Mouse (Mus musculus) heart, adult 18-20 months (tissue): ENCODE results near the gene Ccdc155. TPM values are rescaled to one million over a fixed set of nuclear protein-coding genes. Genes with fewer than 3 reads are reported as not detected.

Experiments
- DNase-seq, 2 experiments: peaks; one replicate each; pipeline ENCODE4 v3.0.0; 2021 to 2022; ENCODE audit warnings: mixed read lengths in 1 of 2
- long read RNA-seq, 2 experiments: library from polyadenylated mRNA; stranded (forward); transcript quantifications; one replicate each; pipeline ENCODE4 v2.0.0; 2021
- total RNA-seq, 2 experiments: library from RNA; stranded (reverse); gene quantifications; 2 replicates each; pipeline ENCODE4 v1.2.3; 2021

Gene Ccdc155
- under 1 TPM in 1 of 2 experiments, not detected in 1; 0.46 TPM for total RNA-seq
- long read RNA-seq, experiment 1 = 0 reads
- long read RNA-seq, experiment 2 = 0 reads

DNA sequence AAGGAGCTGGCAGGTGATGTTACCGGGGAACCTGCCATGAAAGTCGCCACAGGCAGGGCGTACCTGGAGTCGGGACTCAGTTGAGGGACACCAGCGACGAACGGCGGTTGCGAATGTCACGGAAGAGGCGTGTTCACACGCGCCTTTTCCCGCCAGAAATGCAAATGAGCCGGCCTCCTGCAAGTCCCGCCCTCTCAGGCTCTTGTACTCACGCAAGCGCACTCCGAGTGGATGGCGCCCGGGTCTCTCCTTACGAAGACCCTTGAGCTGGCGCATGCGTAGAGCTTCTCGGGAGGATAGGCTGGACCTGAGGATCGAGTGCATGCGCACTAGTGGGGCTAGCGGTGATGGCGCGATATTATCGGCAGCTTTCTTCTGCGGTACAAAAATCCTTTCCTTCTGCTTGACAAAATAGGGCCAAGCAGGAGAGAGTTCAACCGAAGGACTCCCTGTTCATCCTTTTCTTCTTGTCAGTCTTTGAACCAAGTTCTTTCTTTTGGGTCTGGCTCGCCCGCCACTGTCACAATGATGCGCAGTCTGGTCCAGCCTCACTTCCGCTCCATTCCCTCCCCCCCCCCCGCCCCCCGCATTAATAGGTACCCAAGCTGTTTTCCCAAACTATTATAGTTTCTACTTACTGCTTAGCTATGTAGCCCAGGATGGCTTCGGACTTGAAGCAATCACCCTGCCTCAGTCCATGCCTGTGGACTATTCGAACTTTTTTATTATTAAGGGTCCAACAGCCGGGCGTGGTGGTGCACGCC is at the start of gene Ccdc155:
Gene Ccdc155 (minus strand): TSS at position 513 of the 764 bp plus-strand sequence.
- DNase-seq = peak; percentile 85 to 93

DNA sequence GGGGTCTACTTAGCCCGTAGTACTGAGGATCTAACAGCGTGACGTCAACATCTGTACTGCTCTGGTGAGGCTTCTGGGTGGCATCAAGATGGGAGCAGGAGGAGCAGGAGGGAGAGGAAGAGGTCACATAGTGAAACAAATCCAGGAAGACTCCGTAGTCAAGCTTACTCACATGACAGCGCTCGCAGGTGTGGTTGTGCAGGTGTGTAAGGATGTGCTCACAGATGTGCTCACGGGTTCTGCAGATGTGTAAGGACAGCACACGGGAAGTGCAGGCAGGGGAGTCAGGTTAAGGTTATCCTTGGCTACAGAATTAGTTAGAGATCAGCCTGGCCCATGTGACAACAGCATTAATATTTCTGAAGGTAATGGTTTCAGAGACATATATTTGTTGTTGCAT is 49.1 kb upstream of the Ccdc155 start:
- DNase-seq = no peak

DNA sequence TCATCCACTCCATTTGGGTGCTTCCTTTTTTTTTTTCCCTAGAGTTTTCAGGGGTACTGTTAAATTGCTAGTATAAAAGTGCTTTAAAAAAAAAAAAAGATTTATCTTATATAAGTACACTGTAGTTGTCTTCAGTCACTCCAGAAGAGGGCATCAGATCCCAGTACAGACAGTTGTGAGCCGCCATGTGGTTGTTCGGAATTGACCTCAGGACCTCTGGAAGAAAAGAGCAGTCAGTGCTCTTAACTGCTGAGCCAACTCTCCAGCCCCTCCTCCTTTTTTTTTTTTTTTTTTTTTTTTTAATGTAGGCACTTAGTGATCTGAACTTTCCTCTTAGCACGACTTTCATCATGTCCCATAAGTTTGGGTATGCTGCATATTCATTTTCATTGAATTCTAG is 43.0 kb upstream of the Ccdc155 start:
- DNase-seq = no peak

DNA sequence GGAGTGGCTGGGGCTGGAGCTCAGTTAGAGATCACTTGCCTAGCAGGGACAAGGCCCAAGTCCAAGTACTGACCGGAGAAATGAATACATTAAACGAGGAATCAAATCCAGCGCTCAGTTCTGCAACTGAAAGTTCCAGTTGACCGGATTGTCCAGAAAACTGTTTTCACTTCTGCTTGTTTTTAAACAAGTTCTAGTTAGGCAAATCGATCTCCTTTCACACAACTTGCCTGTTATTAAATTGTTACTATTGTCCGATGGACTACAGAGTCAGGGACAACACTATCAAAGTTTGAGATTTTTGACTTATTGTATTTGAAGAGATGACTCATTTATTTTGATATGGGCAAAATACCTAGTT is 36.7 kb upstream of the Ccdc155 start:
- DNase-seq = no peak

DNA sequence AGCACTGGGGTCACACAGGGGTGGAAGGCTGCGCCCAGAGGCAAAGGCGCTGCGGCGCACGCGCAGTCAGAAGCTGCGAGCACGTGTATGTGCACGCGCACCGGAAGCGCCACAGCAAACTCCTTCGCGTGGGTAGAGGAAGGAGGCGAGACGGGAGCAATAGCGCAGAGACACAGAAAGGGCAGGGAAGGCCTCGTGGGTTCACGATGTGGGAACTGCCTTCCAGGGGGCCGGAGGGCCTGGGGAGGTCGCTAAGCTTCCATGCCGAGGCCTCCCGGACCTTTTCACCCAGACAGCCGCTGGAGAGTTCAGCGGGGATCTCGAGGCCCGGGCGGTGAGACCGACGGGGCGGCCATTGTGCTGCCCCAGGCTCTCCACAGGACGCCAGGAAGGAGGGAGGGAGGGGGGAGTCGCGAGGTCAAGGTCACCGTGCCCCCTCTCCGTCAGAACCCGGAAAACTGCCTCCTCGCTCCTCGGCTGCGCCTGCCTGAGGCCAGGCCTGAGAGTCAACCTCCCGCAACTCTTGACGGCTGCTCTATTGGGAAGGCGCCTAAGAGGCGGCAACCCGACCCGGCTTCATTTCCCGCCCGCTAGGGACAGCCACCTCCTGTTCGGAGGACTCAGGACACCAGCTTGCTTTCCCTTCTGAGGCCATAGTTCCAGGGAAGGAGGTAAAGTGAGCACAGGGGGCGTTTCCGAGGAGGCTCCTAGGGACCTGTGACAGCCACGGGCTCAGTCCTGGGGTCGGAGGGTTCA is 36.1 kb upstream of the Ccdc155 start, which contains the start of gene Slc6a16:
Gene Slc6a16 (plus strand): TSS at position 453 of the 756 bp plus-strand sequence.
- DNase-seq = no peak

DNA sequence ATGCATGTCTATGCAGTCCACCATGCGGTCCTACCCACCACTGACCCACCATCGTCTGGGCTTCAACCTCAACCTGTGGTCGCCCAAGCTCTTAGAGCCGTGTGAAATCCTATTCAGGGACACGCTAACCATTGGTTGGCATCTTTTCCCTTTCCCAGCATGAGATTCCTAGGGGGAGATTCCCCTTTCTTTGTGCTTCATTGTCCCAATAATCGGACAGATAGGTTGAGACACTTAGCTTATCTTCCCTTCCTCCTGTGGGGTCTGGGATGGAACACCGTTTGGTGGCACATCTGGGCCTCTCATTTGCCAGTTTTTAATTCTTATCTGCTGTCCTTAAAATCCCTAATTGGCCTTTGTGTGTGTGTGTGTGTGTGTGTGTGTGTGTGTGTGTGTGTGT is 35.4 kb upstream of the Ccdc155 start:
- no peak for DNase-seq

DNA sequence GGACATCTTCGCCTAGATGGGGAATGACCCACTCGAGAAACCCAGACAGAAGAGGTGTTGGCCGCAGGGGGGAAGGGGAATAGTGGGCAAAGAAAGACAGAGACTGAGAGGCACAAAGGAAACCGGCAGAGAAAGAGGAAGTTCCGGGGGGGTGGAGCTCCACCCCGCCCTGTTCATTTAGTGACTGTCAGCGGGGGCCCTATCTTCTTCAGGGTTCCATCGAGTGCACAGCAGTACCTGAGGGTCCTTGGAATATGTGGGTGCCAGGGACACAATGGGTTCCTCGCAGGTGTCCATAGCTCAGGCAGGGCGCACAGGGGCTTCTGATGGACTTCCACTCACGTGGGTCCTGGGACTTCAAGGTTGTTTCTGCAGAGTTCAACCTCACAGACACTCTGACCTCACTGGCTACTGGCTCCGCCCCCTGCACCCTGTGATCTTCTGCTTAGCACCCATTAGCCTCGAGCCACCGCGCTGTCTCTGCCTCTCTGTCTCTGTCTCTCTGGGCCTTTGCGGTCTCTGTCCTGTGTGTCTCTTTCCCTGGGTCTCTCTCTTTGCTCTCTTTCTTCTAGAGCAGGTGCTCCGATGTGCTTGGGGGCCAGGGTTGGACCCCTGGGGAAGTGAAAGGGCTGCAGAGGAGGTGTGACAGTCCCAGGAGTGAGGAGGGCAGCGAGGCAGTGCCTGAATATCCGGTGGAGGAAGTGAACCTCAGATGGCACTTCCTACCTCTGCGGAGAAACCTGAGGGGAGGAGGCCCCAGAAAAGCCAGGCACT is 34.2 kb upstream of the Ccdc155 start, which contains the start of gene Cd37:
Gene Cd37 (minus strand): TSS at position 393 of the 774 bp plus-strand sequence.
- peak in 1 of 2 experiments; percentile 63 for DNase-seq

DNA sequence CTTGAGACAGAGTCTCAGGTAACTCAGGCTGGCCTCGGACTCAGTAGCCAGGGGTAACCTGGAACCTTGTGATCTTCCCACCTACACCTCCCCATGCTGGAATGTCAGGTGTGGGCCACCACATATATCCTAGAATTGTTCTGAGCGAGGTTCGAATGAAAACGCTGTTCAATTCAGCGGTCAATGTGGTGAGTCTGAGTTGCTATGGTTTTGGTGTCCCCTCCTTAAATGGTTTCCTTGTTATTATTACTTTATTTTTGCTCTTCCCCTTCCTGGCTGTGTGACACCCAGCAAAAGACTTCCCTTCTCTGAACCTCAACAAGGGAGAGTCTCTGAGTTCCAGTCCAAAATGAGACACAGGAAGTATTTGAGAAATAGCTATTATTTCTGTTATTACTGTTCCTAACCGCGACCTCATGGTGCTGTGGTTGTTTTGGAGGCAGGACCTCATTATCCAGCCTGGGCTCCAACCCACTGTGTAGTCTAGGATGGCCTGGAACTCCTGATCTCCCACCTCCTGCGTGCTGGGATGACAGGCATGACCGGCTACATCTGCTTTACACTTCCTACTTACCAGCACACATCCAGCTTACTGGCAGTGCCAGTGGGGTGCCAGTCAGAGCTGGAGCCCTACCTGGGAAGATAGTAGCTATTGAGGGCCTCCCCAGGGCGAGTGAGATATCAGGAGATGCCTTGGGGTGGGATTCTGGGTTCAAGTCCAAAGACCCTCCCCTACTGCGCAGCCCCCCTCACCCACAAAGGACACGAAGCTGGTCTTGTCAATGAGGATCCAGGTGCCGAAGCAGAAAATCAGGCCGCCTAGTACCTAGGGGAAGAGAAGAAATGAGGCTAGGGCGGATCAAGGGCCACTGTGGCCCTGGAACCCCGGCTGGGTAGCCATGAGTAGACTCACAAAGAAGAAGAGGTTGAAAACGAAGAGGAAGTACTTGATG is 33.3 kb upstream of the Ccdc155 start:
- no peak for DNase-seq

DNA sequence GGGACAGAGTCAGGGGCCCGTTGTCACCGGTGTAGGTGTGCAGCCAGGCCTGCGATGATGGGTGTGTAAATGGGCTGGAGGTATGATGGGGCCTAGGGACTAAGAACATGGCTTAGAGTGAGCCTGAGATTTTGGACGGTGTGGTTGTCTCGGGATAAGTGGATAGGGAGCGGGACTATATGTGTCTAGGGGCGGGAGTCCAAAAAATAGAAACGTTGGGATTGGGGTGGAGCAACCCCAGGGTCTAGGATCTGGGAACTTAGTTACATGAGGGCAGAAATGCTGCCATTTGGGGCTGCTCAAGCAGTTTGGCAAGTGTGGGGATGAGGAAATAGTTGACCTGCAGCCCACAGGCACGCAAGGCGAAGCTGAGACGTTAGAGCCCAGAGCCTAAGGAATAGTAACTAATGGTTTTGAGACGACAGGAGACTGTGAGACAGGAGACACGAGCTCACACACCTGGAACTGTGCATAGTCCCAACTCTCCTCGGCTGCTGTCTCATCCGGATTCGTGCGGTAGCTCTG is 31.0 kb upstream of the Ccdc155 start:
- peak in 1 of 2 experiments; percentile 21 for DNase-seq

DNA sequence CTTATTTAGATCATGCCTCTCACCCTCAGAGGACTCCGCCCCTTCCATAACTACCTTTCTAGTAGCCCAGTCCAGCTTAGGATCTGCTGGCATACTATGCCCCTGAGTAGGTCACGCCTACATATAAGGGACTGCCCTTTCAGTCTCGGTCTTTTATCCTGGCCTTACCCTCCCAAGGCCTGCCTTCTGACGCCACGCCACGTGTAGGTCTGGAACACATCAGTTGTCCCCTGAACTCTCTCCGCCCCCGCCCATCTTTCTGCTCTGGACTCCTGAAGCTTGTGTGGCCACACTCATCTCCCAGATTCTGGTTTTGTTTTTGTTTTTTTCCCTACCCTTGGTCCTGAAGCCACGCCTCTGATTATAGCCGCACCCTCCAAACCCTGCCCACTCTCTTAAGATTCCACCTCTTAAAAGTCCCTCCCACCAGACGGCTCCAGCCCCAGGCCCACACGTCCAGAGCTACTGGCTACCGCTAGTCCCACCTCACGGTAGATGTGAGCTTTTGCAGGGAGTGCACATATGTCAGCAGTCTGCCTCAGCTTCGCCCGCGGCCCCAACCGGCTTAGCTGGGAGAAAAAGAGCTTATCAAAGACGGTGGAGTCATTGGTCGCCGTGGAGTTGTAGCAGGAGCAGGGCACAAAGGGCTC is 30.4 kb upstream of the Ccdc155 start:
- peak; percentile 60 to 67 for DNase-seq

DNA sequence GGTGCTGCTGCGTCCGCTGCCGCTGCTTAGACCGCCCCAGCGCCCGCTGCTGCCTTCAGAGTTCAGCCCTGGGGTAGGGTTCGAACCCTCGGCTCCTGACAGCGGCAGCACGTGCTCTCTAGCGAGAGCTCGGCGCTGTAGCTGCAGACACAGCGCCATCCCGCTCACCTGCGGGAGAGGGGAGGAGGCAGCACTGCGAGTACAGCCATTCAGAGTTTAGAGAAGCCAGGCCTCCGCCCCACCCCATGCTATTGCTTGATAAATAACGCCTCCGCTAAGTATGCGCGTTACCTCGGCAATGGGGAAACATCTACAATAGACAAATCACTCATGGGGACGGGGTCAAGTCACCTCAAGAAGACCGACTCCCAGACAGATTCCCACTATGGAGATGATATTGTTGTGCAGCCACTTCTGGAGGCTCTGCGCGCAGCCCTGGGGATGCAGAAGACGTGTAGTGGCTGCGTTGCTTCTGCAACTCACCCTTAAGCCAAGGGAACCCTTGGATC is 29.7 kb upstream of the Ccdc155 start:
- no peak for DNase-seq

DNA sequence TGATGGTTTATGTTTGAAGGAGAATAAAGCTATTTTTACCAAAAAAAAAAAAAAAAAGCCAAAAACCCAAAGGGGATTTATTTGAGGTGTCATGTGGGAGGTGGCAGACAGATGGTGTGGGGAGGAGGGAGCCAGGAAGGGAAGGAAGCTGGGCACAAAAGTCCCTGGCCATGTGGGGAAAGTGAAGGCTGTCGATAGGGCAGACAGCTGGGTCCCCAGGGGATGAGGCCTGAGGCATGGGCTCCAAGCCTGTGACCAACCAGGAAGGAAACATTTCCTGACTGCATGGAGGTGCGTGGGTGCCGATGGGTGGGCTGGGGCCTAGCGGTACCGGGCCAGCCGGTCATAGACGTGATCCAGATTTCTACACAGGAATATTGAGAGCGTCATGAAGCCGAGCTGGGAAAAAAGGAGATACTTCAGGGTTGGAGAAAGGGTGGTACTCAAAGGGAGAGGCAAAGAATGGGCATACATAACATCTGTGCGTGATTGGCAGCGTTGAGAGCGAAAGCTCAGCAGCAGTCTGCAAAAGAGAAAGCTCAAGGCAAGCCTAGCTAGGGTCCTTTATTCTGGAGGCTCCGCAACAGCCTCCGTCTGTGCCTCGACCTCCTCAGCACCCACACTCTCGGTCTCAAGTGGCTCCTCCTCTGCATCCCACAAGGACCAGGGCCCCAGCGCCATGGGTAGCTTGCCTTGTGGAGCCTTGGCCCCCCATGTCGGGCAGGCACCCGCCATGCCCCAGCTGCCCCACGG is 29.1 kb upstream of the Ccdc155 start:
- peak in 1 of 2 experiments; percentile 31 for DNase-seq

DNA sequence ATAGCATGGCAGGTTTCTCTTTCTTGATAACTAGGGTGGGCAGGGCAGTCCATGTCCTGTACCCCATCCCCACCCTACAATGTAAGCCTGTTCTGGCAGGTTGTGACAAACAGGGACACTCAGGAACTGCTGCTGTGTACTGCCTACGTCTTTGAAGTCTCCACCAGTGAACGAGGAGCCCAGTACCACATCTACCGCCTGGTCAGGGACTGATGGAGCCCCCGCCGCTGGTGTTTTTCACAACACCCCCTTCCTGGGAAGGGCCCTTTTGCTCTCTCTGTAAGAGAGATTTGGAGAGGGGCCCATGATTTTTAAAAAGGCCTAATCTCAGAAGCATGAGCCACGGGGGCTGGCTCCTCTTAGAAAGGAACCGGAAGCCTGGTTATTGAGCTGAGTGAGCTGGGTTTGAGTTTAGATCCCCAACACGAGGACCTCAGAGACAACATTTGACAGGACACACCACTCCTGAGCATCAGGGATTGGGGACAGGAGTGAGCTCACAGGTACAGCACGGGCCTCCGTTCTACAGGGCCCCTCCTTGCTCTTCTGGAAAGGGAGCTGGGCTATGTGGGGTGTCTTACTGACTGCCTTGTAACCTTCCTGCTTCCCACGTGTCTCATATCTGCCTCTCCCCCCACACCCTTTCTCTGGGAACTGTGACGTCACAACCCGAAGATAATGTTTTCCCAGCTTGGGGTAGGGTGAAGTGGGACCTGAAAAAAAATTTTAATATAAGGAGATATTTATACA is 28.2 kb upstream of the Ccdc155 start:
- DNase-seq = no peak

DNA sequence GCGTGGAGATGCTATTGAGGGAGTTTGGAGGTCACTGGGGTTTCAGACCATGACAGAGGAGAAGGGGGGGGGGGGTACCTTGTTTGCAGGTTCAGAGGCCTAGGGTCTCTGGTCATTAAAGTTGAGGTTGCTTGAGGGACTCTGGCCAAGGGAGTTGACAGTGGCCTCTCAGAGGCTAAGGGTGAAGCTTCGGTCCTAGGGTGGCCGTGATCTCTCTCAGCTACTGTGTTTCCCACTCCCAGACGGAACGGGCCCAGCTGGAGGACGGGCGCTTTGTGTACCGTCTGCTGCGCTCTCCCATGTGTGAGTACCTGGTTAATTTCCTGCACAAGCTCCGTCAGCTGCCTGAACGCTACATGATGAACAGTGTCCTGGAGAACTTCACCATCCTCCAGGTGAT is 27.2 kb upstream of the Ccdc155 start:
- DNase-seq = no peak

DNA sequence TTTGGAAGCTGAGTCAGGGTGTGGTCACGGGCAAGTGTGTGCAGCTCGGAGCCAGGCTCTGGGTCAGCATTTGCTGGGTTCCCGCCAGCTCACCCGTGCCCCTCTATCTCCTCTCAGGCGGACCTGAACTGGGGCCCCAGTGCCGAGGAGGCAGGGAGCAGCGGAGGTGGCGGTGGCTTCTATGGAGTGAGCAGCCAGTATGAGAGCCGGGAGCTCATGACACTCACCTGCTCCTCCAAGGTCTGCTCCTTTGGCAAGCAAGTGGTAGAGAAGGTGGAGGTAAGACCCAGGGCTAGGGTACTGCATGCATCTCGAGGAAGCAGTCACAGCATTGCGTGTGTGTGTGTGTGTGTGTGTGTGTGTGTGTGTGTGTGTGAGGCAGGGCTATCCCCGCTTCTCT is 26.5 kb upstream of the Ccdc155 start:
- DNase-seq = no peak

DNA sequence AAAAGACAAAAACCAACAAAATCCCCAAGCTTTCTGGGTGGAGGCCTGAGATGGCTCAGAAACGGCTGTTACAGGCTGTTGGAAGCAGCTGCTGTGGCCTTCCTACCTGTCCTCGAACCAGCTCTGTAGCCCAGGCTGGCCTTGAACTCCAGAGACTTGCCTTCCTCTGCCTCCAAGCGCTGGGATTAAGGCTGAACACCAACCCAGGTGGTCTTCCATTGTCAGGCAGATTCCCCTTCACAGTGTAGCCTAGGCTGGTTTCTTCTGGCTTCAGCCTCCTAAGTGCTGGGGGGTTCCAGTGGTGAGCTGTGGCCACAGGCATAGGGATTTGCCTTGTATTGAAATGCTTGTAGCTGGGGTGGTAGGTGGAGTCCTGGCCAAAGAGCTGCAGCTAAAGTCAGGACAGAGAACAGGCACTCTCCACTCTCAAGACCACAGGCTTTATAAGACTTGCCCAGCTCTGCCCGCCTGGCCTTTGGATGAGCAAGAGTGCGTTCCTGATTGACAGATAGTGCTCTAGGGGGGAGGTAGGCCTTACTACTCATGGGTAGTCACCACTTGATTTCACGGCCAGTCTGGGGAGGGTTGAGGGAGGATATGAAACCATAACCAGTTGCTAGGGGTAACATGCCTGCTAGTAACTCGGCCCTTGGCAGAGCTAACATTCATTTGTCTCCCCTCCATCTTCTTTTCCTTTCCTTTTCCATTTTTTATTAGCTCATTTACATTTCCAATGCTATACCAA is 24.9 kb upstream of the Ccdc155 start:
- peak in 1 of 2 experiments; percentile 12 for DNase-seq

DNA sequence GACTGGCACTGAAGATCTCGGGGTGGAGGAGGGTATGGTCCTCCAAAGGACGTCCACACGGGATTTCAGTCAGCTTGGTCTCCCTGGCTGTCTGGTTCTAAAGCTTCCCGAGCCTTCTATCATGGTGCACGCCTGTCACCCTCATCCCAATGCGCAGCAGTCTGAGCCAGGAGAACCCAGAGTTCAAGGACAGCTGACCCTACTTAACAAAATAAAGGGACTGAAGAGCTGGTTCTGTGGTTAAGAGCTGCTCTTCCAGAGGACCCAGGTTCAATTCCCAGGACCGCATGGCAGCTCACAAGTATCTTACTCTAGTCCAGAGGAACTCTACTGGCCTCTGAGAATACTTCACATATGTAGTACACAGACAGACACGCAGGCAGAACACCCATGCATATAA is 24.4 kb upstream of the Ccdc155 start:
- no peak for DNase-seq

DNA sequence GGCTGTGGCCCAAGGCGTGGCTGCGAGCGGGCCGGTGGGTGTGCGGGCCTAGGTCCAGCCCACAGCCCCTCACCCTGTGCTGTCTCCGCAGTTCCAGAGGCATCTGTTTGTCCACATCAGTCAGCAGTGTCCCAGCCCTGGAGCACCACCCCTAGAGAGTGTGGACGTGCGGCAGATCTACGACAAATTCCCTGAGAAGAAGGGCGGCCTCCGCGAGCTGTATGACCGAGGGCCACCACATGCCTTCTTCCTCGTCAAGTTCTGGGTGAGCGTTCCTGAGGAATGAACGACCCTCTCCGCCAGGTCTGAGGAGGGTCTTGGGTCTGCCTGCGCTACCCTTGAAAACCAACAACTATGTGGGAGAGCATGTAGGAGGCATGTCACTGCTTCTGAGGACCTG is 23.9 kb upstream of the Ccdc155 start:
- no peak for DNase-seq
